Mouse (Mus musculus) forebrain, embryonic 15.5 days (tissue): Measurements from ENCODE around the gene Gm11099. TPM values are rescaled to one million over a fixed set of nuclear protein-coding genes. Genes with fewer than 3 reads are reported as not detected.

Experiments used
- ATAC-seq: fragments of 200-750 bp; cut with Nextera tagmentation; replicated peaks from 2 replicates; pipeline ENCODE4 v1.8.0; 2017; ENCODE audit warnings: mild to moderate bottlenecking, moderate TSS enrichment, moderate library complexity
- H3K27ac ChIP-seq: fragments of 300-500 bp; sonication (generic); replicated peaks from 2 replicates; pipeline ENCODE4 v1.5.1; 2015; ENCODE audit warnings: mild to moderate bottlenecking, inconsistent platforms
- H3K27me3 ChIP-seq: fragments of 300-500 bp; sonication (generic); 2 replicates; pipeline ENCODE4 v1.6.1; 2015; ENCODE audit warnings: inconsistent platforms
- H3K36me3 ChIP-seq: fragments of 300-500 bp; sonication (generic); 2 replicates; pipeline ENCODE4 v1.6.1; 2015; ENCODE audit warnings: mild to moderate bottlenecking, inconsistent platforms
- H3K4me1 ChIP-seq: fragments of 300-500 bp; sonication (generic); 2 replicates; pipeline ENCODE4 v1.6.1; 2015; ENCODE audit warnings: inconsistent platforms
- H3K4me2 ChIP-seq: fragments of 300-500 bp; sonication (generic); replicated peaks from 2 replicates; pipeline ENCODE4 v1.6.1; 2015; ENCODE audit warnings: mild to moderate bottlenecking, inconsistent platforms
- H3K4me3 ChIP-seq: fragments of 300-500 bp; sonication (generic); 2 replicates; pipeline ENCODE4 v1.5.1; 2015; ENCODE audit warnings: mild to moderate bottlenecking, inconsistent platforms
- H3K9ac ChIP-seq: fragments of 300-500 bp; sonication (generic); replicated peaks from 2 replicates; pipeline ENCODE4 v1.6.1; 2015; ENCODE audit warnings: mild to moderate bottlenecking, inconsistent platforms
- H3K9me3 ChIP-seq: fragments of 300-500 bp; sonication (generic); 2 replicates; pipeline ENCODE4 v1.6.1; 2016; ENCODE audit warnings: inconsistent platforms
- WGBS: fragments of 180-500 bp; shearing (Covaris S2); methylation state at CpG from one replicate; pipeline ENCODE4 v1.1.7; 2015; ENCODE audit warnings: mixed read lengths; 5-methylcytosine and 5-hydroxymethylcytosine counted together
- polyA plus RNA-seq: library from polyadenylated mRNA; unstranded; fragments of >200 nt; fragmentation: Nextera tagmentation; extraction: Ambion mirVana; gene quantifications from 2 replicates; pipeline ENCODE4 v1.2.1, GENCODE M21; 2015

The Gm11099 gene
- not detected in 2 replicates for polyA plus RNA-seq

- no peaks in the 10 kb centered on the region for H3K36me3 ChIP-seq
- no peak within 1 kb of the TSS for H3K4me2 ChIP-seq
- no peaks in the 10 kb centered on the region for H3K9me3 ChIP-seq
- no peak within 1 kb of the TSS for H3K4me3 ChIP-seq
- no peak for ATAC-seq
- no peak within 1 kb of the TSS for H3K27ac ChIP-seq
- no peak within 1 kb of the TSS for H3K9ac ChIP-seq
- no peaks in the 10 kb centered on the region for H3K4me1 ChIP-seq
- H3K27me3 ChIP-seq = no peaks in the 10 kb centered on the region
- 91% methylated on average over 5 of the region's 5 CpGs for WGBS
Observed at GRCm38 (mm10) chr2:58859134-58859533, at the start of gene Gm11099. Gm11099 (plus strand) TSS chr2:58859434.

DNA sequence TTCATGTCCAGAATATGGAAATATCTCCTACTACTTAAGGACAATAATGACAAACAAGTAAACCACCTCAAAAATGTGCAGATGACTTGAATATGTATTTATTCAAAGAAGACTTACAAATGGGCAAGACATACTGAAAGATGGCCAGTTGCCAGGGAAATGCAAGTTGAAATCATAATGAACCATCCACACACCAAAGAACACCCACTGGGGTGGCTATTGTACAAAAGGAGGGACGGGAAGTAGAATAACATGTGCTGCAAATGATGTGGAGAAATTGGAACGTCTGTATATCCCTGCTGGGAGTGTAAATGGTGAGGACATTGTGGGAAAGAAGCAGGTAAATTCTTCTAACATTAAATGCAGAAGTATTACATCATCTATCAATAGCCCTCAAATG, 46.3 kb upstream of the Gm11099 start:
- H3K27ac ChIP-seq = no peak overlapping the region
- H3K4me1 ChIP-seq = no peaks in the 10 kb centered on the region
- H3K9me3 ChIP-seq = no peaks in the 10 kb centered on the region
- H3K4me3 ChIP-seq = no peak overlapping the region
- no peak overlapping the region for H3K4me2 ChIP-seq
- no peak for ATAC-seq
- no peaks in the 10 kb centered on the region for H3K36me3 ChIP-seq
- no peaks in the 10 kb centered on the region for H3K27me3 ChIP-seq
- no peak overlapping the region for H3K9ac ChIP-seq
- WGBS = 6% methylated on average over 2 of the region's 2 CpGs

GRCm38 (mm10) chr2:58828910-58829600, 30.2 kb upstream of the Gm11099 start:
- no peak for ATAC-seq
- H3K4me2 ChIP-seq = no peak overlapping the region
- WGBS = 76% methylated on average over 3 of the region's 3 CpGs
- H3K36me3 ChIP-seq = no peaks in the 10 kb centered on the region
- H3K4me3 ChIP-seq = no peak overlapping the region
- no peak overlapping the region for H3K27ac ChIP-seq
- H3K4me1 ChIP-seq = no peaks in the 10 kb centered on the region
- H3K27me3 ChIP-seq = no peaks in the 10 kb centered on the region
- H3K9ac ChIP-seq = no peak overlapping the region
- H3K9me3 ChIP-seq = no peaks in the 10 kb centered on the region

DNA sequence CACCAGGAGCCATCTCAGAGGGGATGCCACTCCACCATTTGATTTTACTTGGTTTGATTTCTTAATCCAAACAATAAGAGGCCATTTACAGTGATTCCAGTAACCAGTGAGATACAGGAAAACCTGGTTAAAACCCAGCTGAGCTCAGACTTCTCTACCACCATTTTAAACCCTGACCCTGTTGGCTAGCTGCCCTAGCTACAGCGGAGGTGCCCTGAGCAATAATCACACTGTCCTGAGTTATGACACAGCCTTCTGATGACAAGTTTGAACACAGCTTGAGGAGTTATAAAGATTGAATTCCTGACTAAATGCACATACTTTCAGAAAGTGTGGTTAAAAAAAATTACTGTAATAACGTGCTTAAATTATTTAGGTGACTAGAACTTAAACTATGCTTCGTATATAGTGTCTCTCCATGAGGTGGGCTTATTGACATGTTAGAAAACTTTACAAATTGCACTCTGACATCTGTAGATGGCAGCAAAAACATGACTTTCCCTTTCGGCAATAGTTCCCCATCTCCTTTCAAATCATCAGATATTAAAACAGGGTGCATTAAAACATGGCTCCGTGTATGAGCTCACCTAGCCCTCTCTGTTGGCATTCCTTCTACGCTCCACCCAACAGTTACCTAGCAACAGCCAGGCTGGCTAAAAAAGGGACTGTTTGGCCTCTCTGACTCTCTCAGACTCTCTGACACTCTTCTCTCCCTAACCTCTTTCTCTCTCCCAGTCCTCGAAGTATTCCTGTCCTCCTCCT, 29.1 kb upstream of the Gm11099 start:
- peak; percentile 29; the same call in 1 of the 2 replicates for ATAC-seq
- no peak overlapping the region for H3K4me2 ChIP-seq
- 63% methylated on average over 7 of the region's 7 CpGs for WGBS

DNA sequence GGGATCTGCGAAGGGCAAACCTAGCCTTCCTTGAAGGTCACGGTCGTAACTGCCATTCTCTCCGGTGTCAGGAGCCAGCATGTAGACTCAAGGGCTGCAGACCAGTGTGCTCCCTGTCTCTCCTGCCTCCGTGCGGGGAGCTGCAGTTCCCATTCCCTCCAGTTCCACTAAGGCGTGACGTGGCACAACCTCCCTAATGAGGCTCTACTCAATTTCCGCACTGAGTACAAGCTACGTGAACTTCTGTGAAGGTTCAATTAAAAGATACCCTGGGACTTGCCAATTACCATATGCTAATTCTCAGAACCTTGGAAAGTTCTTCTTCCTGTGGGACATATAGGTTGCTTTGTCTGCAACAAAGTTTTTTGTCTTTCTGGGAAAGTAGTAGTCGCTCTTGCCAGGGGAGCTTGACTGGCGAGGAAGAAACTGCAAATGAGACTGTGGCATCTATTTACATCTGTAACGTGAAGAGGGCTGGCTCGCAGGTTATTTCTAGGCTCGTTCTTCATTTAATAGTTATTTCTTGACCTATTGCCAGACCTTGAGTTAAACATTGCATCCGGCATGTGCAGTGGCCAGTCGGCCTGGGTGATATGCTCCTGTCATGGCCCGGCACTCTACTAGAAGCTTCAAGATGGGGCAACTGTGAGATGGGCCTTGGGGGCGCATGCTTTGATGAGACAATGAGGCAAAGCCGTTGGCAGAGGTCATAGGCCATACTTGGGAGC, 26.8 kb upstream of the Gm11099 start:
- H3K27ac ChIP-seq = no peak overlapping the region
- H3K36me3 ChIP-seq = no peaks in the 10 kb centered on the region
- no peaks in the 10 kb centered on the region for H3K9me3 ChIP-seq
- H3K9ac ChIP-seq = no peak overlapping the region
- no peak for ATAC-seq
- H3K4me3 ChIP-seq = no peak overlapping the region
- no peak overlapping the region for H3K4me2 ChIP-seq
- H3K4me1 ChIP-seq = 0 out of 2 replicates have a peak, but pooled peaks cover 4% of the 10 kb centered on the region
- H3K27me3 ChIP-seq = no peaks in the 10 kb centered on the region
- 80% methylated on average over 20 of the region's 20 CpGs for WGBS

More for the DNA sequence above, 29.1 kb upstream of the Gm11099 start:
- Histone ChIP-seq H3K4me3 (no peak overlapping the region), H3K27me3 (no peaks in the 10 kb centered on the region), H3K9ac (no peak overlapping the region), H3K4me1 (0 out of 2 replicates have a peak, but pooled peaks cover 1% of the 10 kb centered on the region), H3K9me3 (no peaks in the 10 kb centered on the region), H3K27ac (no peak overlapping the region), H3K36me3 (no peaks in the 10 kb centered on the region)

- WGBS = 77% methylated on average over 3 of the region's 3 CpGs
- Histone ChIP-seq H3K27me3 (no peaks in the 10 kb centered on the region), H3K9me3 (no peaks in the 10 kb centered on the region), H3K4me2 (no peak overlapping the region), H3K4me1 (no peaks in the 10 kb centered on the region), H3K36me3 (no peaks in the 10 kb centered on the region), H3K27ac (no peak overlapping the region), H3K4me3 (no peak overlapping the region), H3K9ac (no peak overlapping the region)
- ATAC-seq = no peak
Observed at GRCm38 (mm10) chr2:58841021-58841420, 18.2 kb upstream of the Gm11099 start.

GRCm38 (mm10) chr2:58842443-58842842, 16.8 kb upstream of the Gm11099 start:
- Histone ChIP-seq H3K27me3 (no peaks in the 10 kb centered on the region), H3K36me3 (no peaks in the 10 kb centered on the region), H3K9ac (no peak overlapping the region), H3K4me1 (no peaks in the 10 kb centered on the region), H3K9me3 (no peaks in the 10 kb centered on the region), H3K4me2 (no peak overlapping the region), H3K4me3 (no peak overlapping the region), H3K27ac (no peak overlapping the region)
- no peak for ATAC-seq
- 94% methylated on average over 4 of the region's 4 CpGs for WGBS

- Histone ChIP-seq H3K9me3 (no peaks in the 10 kb centered on the region), H3K36me3 (no peaks in the 10 kb centered on the region), H3K4me3 (no peak overlapping the region), H3K9ac (no peak overlapping the region), H3K4me2 (no peak overlapping the region), H3K4me1 (0 out of 2 replicates have a peak, but pooled peaks cover 3% of the 10 kb centered on the region), H3K27ac (no peak overlapping the region), H3K27me3 (no peaks in the 10 kb centered on the region)
- ATAC-seq = no peak
- 51% methylated on average over 10 of the region's 10 CpGs for WGBS
Observed at GRCm38 (mm10) chr2:58844499-58844898, 14.7 kb upstream of the Gm11099 start.

DNA sequence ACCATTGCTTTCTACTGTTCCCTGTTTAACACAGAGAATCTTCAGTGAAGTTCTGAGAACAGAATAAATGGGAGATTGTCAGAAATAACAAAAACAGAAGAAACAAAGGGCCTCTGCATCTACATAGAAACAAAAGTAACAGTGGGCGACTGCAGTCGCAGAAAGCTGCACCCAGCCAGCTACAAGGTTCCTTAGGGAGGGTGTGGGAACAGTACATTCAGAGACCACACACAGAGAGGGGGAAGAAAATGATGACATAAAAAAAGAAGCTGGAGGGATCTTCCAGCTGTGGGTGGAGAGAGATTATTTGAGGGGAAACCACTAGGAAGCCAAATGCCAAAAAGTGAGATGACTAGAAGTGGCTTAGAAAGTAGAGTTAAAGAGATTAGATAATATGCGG, 20.6 kb downstream of the Gm11099 start:
- Histone ChIP-seq H3K27me3 (no peaks in the 10 kb centered on the region), H3K9me3 (no peaks in the 10 kb centered on the region), H3K4me3 (no peak overlapping the region), H3K9ac (no peak overlapping the region), H3K4me2 (no peak overlapping the region), H3K4me1 (no peaks in the 10 kb centered on the region), H3K27ac (no peak overlapping the region), H3K36me3 (no peaks in the 10 kb centered on the region)
- 43% methylated on average over 3 of the region's 3 CpGs for WGBS
- no peak for ATAC-seq

GRCm38 (mm10) chr2:58905057-58905456, 45.8 kb downstream of the Gm11099 start:
- Histone ChIP-seq H3K27me3 (no peaks in the 10 kb centered on the region), H3K4me3 (no peak overlapping the region), H3K9me3 (no peaks in the 10 kb centered on the region), H3K9ac (no peak overlapping the region), H3K27ac (no peak overlapping the region), H3K36me3 (no peaks in the 10 kb centered on the region), H3K4me2 (no peak overlapping the region), H3K4me1 (no peaks in the 10 kb centered on the region)
- no peak for ATAC-seq
- WGBS = 59% methylated on average over 4 of the region's 4 CpGs

DNA sequence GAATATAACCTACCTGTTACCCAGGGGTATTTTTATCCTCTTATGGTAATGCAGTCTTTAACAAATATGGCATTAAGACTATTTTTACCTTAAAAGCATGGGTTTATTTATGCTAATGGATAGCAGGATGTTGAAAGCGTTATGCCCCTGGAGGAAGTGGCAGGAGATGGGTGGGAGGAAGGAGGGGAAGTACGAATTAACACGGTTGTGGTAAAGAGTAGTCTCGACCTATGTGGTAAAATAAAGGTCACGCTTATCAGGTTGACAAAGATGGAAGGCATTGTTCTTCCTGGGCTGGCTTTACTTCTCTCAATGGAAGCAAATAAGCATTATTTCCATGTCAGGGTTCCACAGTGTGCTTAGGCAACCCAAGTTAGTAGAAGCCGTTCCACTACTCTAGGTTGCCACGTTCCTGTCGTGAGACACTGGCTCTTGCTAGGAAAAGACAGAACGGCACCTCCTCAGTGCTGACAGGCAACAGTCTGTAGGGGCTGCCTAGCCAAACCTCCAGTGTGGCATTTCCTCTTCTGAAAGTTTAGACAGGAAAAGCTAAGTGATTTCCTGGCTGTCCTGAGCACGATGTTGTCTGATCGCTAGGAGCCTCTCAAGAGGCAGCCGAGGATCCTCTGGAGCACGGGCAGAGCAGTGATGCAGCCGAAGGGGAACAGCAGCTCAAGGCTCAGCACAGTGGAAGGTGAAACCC, 47.7 kb downstream of the Gm11099 start:
- no peak for ATAC-seq
- no peaks in the 10 kb centered on the region for H3K36me3 ChIP-seq
- no peak overlapping the region for H3K4me3 ChIP-seq
- no peaks in the 10 kb centered on the region for H3K27me3 ChIP-seq
- WGBS = 79% methylated on average over 14 of the region's 14 CpGs
- no peaks in the 10 kb centered on the region for H3K4me1 ChIP-seq
- no peaks in the 10 kb centered on the region for H3K9me3 ChIP-seq
- no peak overlapping the region for H3K4me2 ChIP-seq
- no peak overlapping the region for H3K27ac ChIP-seq
- no peak overlapping the region for H3K9ac ChIP-seq
